Mouse (Mus musculus) liver, embryonic 16.5 days (tissue): ENCODE results near the gene Ranbp3. TPM values are rescaled to one million over a fixed set of nuclear protein-coding genes. Genes with fewer than 3 reads are reported as not detected.

Experiments used
- ATAC-seq: fragments of 200-750 bp; cut with Nextera tagmentation; 2 replicates; pipeline ENCODE4 v1.8.0; 2017; ENCODE audit warnings: low read depth, mild to moderate bottlenecking, moderate number of reproducible peaks, moderate library complexity
- H3K27ac ChIP-seq: fragments of 300-500 bp; sonication (generic); 2 replicates; pipeline ENCODE4 v1.5.1; 2014; ENCODE audit warnings: mild to moderate bottlenecking, low read length
- H3K27me3 ChIP-seq: fragments of 300-500 bp; sonication (generic); 2 replicates; pipeline ENCODE4 v1.6.1; 2014; ENCODE audit warnings: low read depth, low read length, mixed read lengths; ENCODE audit not compliant: control insufficient read depth, insufficient read depth
- H3K36me3 ChIP-seq: fragments of 300-500 bp; sonication (generic); 2 replicates; pipeline ENCODE4 v1.6.1; 2014; ENCODE audit warnings: mild to moderate bottlenecking; ENCODE audit not compliant: control insufficient read depth, insufficient read depth
- H3K4me1 ChIP-seq: fragments of 300-500 bp; sonication (generic); 2 replicates; pipeline ENCODE4 v1.6.1; 2014; ENCODE audit warnings: low read depth, low read length, mixed read lengths; ENCODE audit not compliant: control insufficient read depth
- H3K4me2 ChIP-seq: fragments of 300-500 bp; sonication (generic); 2 replicates; pipeline ENCODE4 v1.6.1; 2014; ENCODE audit warnings: low read depth, low read length, mixed read lengths
- H3K4me3 ChIP-seq: fragments of 300-500 bp; sonication (generic); 2 replicates; pipeline ENCODE4 v1.5.1; 2014; ENCODE audit warnings: low read depth, mild to moderate bottlenecking, low read length
- H3K9ac ChIP-seq: fragments of 300-500 bp; sonication (generic); 2 replicates; pipeline ENCODE4 v1.6.1; 2014; ENCODE audit warnings: low read depth, low read length
- H3K9me3 ChIP-seq: fragments of 300-500 bp; sonication (generic); replicated peaks from 2 replicates; pipeline ENCODE4 v1.6.1; 2016; ENCODE audit warnings: low read length; ENCODE audit not compliant: control insufficient read depth
- WGBS: fragments of 180-500 bp; shearing (Covaris S2); extraction: QIAGEN DNeasy Blood & Tissue Kit; methylation state at CpG from one replicate; pipeline ENCODE4 v1.1.7; 2014; ENCODE audit not compliant: insufficient replicate concordance; 5-methylcytosine and 5-hydroxymethylcytosine counted together
- polyA plus RNA-seq: library from polyadenylated mRNA; unstranded; fragments of >200 nt; fragmentation: Nextera tagmentation; extraction: Ambion mirVana; gene quantifications from 2 replicates; pipeline ENCODE4 v1.2.1, GENCODE M21; 2015

The Ranbp3 gene
- polyA plus RNA-seq, 1 experiment from 2014 or later, result 35.9 TPM

GRCm38 (mm10) chr17:56751404-56752072, 78.4 kb downstream of the Ranbp3 start:
- Histone ChIP-seq H3K9ac (no peak overlapping the region), H3K9me3 (no peaks in the 10 kb centered on the region), H3K27me3 (peaks cover 67% of the 10 kb centered on the region), H3K36me3 (no peaks in the 10 kb centered on the region), H3K27ac (no peak overlapping the region), H3K4me1 (peaks cover 7% of the 10 kb centered on the region), H3K4me2 (peak overlapping the region; percentile 53), H3K4me3 (peak overlapping the region; percentile 41)
- 23% methylated on average over 67 of the region's 71 CpGs for WGBS
- ATAC-seq, result peak; percentile 68

GRCm38 (mm10) chr17:56753452-56753851, 80.4 kb downstream of the Ranbp3 start:
- ATAC-seq, result no peak
- Histone ChIP-seq H3K27ac (no peak overlapping the region), H3K36me3 (no peaks in the 10 kb centered on the region), H3K27me3 (peaks cover 75% of the 10 kb centered on the region), H3K4me1 (peaks cover 25% of the 10 kb centered on the region), H3K9ac (no peak overlapping the region), H3K4me3 (no peak overlapping the region), H3K4me2 (no peak overlapping the region), H3K9me3 (no peaks in the 10 kb centered on the region; the same call in 1 of the 2 replicates)
- WGBS, result 40% methylated on average over 15 of the region's 15 CpGs

DNA sequence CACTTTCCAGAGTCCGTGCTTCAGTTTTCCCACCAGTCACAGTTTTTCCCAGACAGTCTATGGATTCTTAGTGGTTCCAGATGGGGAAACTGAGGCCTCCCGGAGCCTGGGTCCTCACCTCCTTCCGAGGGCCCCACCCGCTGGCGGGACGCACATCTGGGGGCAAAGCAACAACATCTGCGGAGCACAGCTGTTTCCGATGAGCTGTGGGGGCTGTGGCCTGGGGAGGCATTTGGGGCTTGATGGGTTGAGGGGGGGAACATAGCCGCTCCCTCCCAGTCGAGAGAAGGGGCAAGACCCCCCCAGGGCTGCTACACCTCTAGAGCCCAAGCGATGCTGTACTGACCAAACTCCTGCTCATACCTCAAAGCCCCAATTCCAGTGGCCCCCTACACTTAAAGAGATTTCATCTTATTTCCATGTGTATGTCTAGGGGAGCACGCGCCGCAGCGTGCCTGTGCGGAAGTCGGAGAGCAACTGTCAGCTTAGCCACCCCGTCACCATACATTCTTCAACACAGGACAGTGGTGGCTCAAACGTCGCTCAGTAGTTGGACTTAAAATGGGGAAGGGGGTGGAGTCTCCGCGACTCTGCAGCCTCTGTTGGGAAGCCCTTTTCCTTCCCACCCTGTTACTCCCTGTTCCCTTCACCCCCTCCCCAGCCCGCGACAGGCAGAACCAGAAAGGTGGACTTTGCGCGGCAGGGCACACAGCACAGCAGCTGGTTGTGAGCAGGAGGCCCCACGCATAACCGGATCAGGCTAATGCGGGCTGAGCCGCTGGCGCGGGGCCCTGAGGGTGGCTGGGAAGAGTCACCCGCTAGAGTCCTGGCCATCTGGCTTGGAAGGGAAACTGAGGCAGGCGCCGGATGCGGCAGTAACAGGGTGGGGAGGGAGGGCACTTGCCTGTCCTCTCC, 81.4 kb downstream of the Ranbp3 start:
- Histone ChIP-seq H3K4me1 (peaks cover 27% of the 10 kb centered on the region), H3K4me3 (peak overlapping the region; percentile 6; the same call in 1 of the 2 replicates), H3K36me3 (no peaks in the 10 kb centered on the region), H3K27ac (no peak overlapping the region), H3K9me3 (no peaks in the 10 kb centered on the region; the same call in 1 of the 2 replicates), H3K27me3 (peaks cover 77% of the 10 kb centered on the region), H3K9ac (no peak overlapping the region), H3K4me2 (peak overlapping the region; percentile 17; the same call in 1 of the 2 replicates)
- ATAC-seq, result no peak
- WGBS, result 10% methylated on average over 36 of the region's 36 CpGs

DNA sequence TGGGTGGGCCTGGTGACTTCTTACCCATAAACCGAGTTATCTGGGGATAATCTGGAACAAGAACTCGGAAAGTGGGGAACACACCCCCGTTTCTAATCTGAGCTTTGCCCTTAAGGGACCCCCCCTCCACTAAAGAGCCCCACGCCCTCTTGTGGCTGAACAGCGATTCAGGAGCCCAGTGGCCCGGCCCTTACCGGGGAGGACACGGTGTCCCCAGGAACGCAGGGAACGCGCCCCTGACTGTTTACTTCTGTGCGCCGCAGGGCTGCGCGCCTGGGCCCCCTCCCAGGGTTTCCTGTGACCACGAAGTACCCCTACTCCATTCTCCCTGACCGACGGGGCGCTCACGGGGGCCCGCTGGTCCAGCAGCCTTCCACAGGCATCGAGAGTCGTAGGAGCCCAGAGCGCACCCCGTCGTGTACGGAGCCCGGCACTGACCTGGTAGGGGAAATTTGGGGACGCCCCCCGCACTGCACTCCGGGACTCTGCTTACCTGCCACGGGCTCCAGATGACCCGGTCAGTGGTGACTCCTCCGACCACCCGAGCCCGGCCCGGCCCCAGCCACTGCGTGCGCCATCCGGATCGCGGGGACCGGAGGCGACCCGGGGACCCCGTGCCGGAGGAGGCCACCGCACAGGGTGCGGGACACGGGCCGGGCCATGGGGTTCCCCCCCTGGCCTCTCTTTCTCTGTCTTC, 83.8 kb downstream of the Ranbp3 start:
- Histone ChIP-seq H3K4me1 (peaks cover 33% of the 10 kb centered on the region), H3K9ac (peak overlapping the region; percentile 60), H3K27ac (no peak overlapping the region), H3K36me3 (no peaks in the 10 kb centered on the region), H3K9me3 (no peaks in the 10 kb centered on the region; the same call in 1 of the 2 replicates), H3K27me3 (peaks cover 56% of the 10 kb centered on the region), H3K4me3 (peak overlapping the region; percentile 58), H3K4me2 (peak overlapping the region; percentile 95)
- WGBS, result 1% methylated on average over 51 of the region's 51 CpGs
- ATAC-seq, result no peak

- H3K4me1 ChIP-seq, result peaks cover 39% of the 10 kb centered on the region
- H3K27me3 ChIP-seq, result peaks cover 49% of the 10 kb centered on the region
- peak; percentile 63 for ATAC-seq
- peak within 1 kb of the TSS; percentile 95 for H3K4me2 ChIP-seq
- no peaks in the 10 kb centered on the region; the same call in 1 of the 2 replicates for H3K9me3 ChIP-seq
- H3K27ac ChIP-seq, result peak within 1 kb of the TSS; percentile 50
- peak within 1 kb of the TSS; percentile 60 for H3K9ac ChIP-seq
- H3K36me3 ChIP-seq, result no peaks in the 10 kb centered on the region
- H3K4me3 ChIP-seq, result peak within 1 kb of the TSS; percentile 58
- WGBS, result under 1% methylated on average over 48 of the region's 48 CpGs
Observed at GRCm38 (mm10) chr17:56757416-56758123, 84.5 kb downstream of the Ranbp3 start, which contains the start of gene Nrtn. Gene Nrtn, minus strand, starts transcription at chr17:56757530.

- Histone ChIP-seq H3K4me3 (no peak overlapping the region; the same call in 1 of the 2 replicates), H3K9ac (no peak overlapping the region), H3K4me2 (peak overlapping the region; percentile 95), H3K27ac (peak overlapping the region; percentile 50; the same call in 1 of the 2 replicates), H3K9me3 (no peaks in the 10 kb centered on the region; the same call in 1 of the 2 replicates), H3K36me3 (no peaks in the 10 kb centered on the region), H3K27me3 (peaks cover 44% of the 10 kb centered on the region), H3K4me1 (peaks cover 45% of the 10 kb centered on the region)
- WGBS, result 5% methylated on average over 12 of the region's 12 CpGs
- ATAC-seq, result peak; percentile 12; the same call in 1 of the 2 replicates
Observed at GRCm38 (mm10) chr17:56758132-56758531, 85.0 kb downstream of the Ranbp3 start.

- H3K9me3 ChIP-seq, result no peaks in the 10 kb centered on the region; the same call in 1 of the 2 replicates
- no peak overlapping the region for H3K27ac ChIP-seq
- peaks cover 32% of the 10 kb centered on the region for H3K27me3 ChIP-seq
- no peak overlapping the region for H3K4me2 ChIP-seq
- no peaks in the 10 kb centered on the region for H3K36me3 ChIP-seq
- no peak for ATAC-seq
- no peak overlapping the region for H3K9ac ChIP-seq
- no peak overlapping the region for H3K4me3 ChIP-seq
- WGBS, result 65% methylated on average over 7 of the region's 7 CpGs
- peaks cover 56% of the 10 kb centered on the region for H3K4me1 ChIP-seq
Observed at GRCm38 (mm10) chr17:56759261-56759660, 86.2 kb downstream of the Ranbp3 start.

GRCm38 (mm10) chr17:56761077-56761476, 88.0 kb downstream of the Ranbp3 start:
- Histone ChIP-seq H3K27me3 (peaks cover 14% of the 10 kb centered on the region), H3K4me2 (no peak overlapping the region), H3K36me3 (no peaks in the 10 kb centered on the region), H3K9ac (no peak overlapping the region), H3K4me3 (no peak overlapping the region), H3K4me1 (peaks cover 61% of the 10 kb centered on the region), H3K9me3 (no peaks in the 10 kb centered on the region; the same call in 1 of the 2 replicates), H3K27ac (no peak overlapping the region)
- no peak for ATAC-seq
- 61% methylated on average over 3 of the region's 3 CpGs for WGBS
